Mouse (Mus musculus) liver, embryonic 14.5 days (tissue): ENCODE measurements around the gene Epc2.

Experiments
- CTCF ChIP-seq: IDR thresholded peaks from 2 replicates; pipeline ENCODE4 v1.5.1; 2016; ENCODE audit warnings: antibody characterized with exemption, low read depth, control low read depth
- EP300 ChIP-seq: IDR thresholded peaks from 2 replicates; pipeline ENCODE4 v1.6.1; 2016; ENCODE audit warnings: antibody characterized with exemption, low read depth

GRCm38 (mm10) chr2:49562688-49563350 lies 111.5 kb downstream of the Epc2 start:
- no peak for TF ChIP-seq CTCF
- no peak for TF ChIP-seq EP300
